8 mouse cellular contexts compared by ENCODE assay signal in the genomic region with DNA sequence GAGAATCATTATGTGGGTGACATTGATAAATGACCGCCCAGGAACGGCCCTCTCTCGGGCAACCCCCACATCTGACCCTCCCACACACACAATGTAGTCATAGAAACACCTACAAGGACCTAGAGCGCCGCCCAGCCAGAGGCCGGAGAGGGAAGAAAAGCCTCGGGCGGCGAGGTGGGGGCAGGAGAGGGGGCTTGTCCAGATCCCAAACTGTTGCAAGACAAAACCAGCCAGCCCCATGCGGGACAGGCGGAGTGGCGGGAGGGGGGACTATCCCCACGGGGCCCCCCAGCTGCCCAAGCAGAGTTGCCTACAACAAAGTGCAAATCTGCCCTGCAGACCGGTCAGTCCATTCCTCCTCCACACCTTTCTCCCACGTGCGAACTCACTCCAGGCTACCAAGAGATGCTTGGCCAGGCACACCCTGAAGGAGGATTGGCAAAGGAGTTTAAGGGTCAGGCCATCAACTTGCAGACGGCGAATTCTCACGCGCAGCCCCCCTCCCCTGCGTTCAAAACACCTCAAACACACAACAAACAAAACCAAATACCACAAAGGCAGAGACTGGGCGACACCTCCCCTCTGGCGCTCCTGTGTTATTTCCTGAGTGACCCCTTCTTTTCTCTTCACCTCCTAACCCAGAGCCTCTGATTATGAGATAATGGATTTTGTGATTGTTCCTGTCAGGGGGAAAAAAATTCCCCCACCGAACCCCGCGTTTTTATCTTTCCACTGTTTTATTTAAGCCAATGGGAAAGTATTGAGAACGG.
DNase-seq lines count a peak whose midpoint lies in the region; ATAC-seq lines count a peak whose summit lies in the region.

No protein-coding gene starts in this region.

- peaks cover 64% of the 10 kb centered on the region for H3K4me1 ChIP-seq in heart, embryonic 13.5 days

- H3K4me3 ChIP-seq in heart, embryonic 13.5 days: peak overlapping the region; percentile 51

- H3K4me2 ChIP-seq in heart, embryonic 13.5 days: peak overlapping the region; percentile 84

- peak overlapping the region; percentile 79 for H3K27ac ChIP-seq in heart, embryonic 13.5 days (replicated peaks)

- H3K9me3 ChIP-seq in heart, embryonic 13.5 days: no peaks in the 10 kb centered on the region

- DNase-seq in cerebellum, postnatal 4 days (ENCODE audit: low spot score in 2 of 2): peak; percentile 11 to 39
- no peak for DNase-seq in cerebellum, adult 11 months
- peak; percentile 83 for DNase-seq in adrenal gland, postnatal 14 days
- peak; percentile 73 for DNase-seq in kidney, postnatal 10 days
- peak; percentile 92 for DNase-seq in neural tube, embryonic 10.5 days (ENCODE audit: extremely low spot score, low spot score)
- DNase-seq in thymus, postnatal 36 days: no peak
- no peak for DNase-seq in gastrocnemius, adult 18-20 months (ENCODE audit: low spot score)

- H3K9ac ChIP-seq in heart, embryonic 13.5 days: peak overlapping the region; percentile 81

- WGBS in heart, embryonic 13.5 days: 4% methylated on average over 27 of the region's 27 CpGs

- ATAC-seq in heart, embryonic 13.5 days (ENCODE audit: extremely low read depth, insufficient number of reproducible peaks, low FRiP score, low TSS enrichment): no peak

- peaks cover 16% of the 10 kb centered on the region for H3K36me3 ChIP-seq in heart, embryonic 13.5 days

- H3K27me3 ChIP-seq in heart, embryonic 13.5 days (replicated peaks): peaks cover 18% of the 10 kb centered on the region

Comparison
In these comparisons a context has a peak if more than half of its experiments do, and no peak if none do; other contexts are left out.
1. DNase-seq: peak in cerebellum, postnatal 4 days (2 of 2), adrenal gland, postnatal 14 days (single experiment), kidney, postnatal 10 days (single experiment) and neural tube, embryonic 10.5 days (single experiment); none in cerebellum, adult 11 months (single experiment), thymus, postnatal 36 days (0 of 2) and gastrocnemius, adult 18-20 months (single experiment).